Mouse (Mus musculus) kidney, adult 2 months (tissue): ENCODE data around the gene Fbxo40. TPM values are rescaled to one million over a fixed set of nuclear protein-coding genes. Genes with fewer than 3 reads are reported as not detected.

Experiments
- DNase-seq: peaks from one replicate; pipeline ENCODE4 v3.0.0; 2021
- H3K27ac ChIP-seq: fragments of 200-500 bp; 2 replicates; pipeline ENCODE4 v1.5.1; 2012; ENCODE audit warnings: low read depth, low read length, control low read depth, inconsistent platforms; ENCODE audit not compliant: insufficient read depth
- H3K27me3 ChIP-seq: fragments of 200-500 bp; replicated peaks from 2 replicates; pipeline ENCODE4 v1.6.1; 2012; ENCODE audit warnings: mild to moderate bottlenecking, moderate library complexity, low read length, inconsistent platforms; ENCODE audit not compliant: control insufficient read depth, insufficient read depth
- H3K36me3 ChIP-seq: fragments of 200-500 bp; 2 replicates; pipeline ENCODE4 v1.6.1; 2012; ENCODE audit warnings: mild to moderate bottlenecking, moderate library complexity, low read length, inconsistent platforms; ENCODE audit not compliant: control insufficient read depth, insufficient read depth
- H3K4me1 ChIP-seq: fragments of 200-500 bp; 2 replicates; pipeline ENCODE4 v1.6.1; 2011; ENCODE audit warnings: low read length; ENCODE audit not compliant: control insufficient read depth, insufficient read depth
- H3K4me3 ChIP-seq: fragments of 200-500 bp; 2 replicates; pipeline ENCODE4 v1.5.1; 2011; ENCODE audit warnings: mild to moderate bottlenecking, low read depth, low read length, control low read depth; ENCODE audit not compliant: insufficient read depth
- CTCF ChIP-seq: fragments of 200-500 bp; conservative IDR thresholded peaks from 2 replicates; pipeline ENCODE4 v1.5.1; 2011; ENCODE audit warnings: low read depth, mild to moderate bottlenecking, control low read depth, low read length, moderate library complexity, mixed read lengths; ENCODE audit not compliant: insufficient read depth, insufficient read length
- POLR2A ChIP-seq: fragments of 200-500 bp; IDR thresholded peaks from one replicate; pipeline ENCODE4 v1.6.1; 2011; ENCODE audit warnings: low read depth, low read length, control low read depth
- WGBS: fragments of 180-500 bp; shearing (Covaris S2); methylation state at CpG from one replicate; pipeline ENCODE4 v1.1.7; 2018; 5-methylcytosine and 5-hydroxymethylcytosine counted together
- polyA plus RNA-seq: library from polyadenylated mRNA; depleted of rRNA; stranded (reverse); fragments of >200 nt; gene quantifications from 2 replicates; pipeline ENCODE4 v1.2.3, GENCODE M21; 2012

Fbxo40 gene
- polyA plus RNA-seq, 1 experiment: 9.4 TPM

- Histone ChIP-seq H3K27me3 (no peaks in the 10 kb centered on the region), H3K4me3 (no peak overlapping the region), H3K27ac (no peak overlapping the region), H3K36me3 (no peaks in the 10 kb centered on the region), H3K4me1 (peaks cover 3% of the 10 kb centered on the region; the same call in 1 of the 2 replicates)
- TF ChIP-seq POLR2A (no peak), CTCF (peak; percentile 25; the same call in 1 of the 2 replicates)
- WGBS: 29% methylated on average over 4 of the region's 4 CpGs
- peak; percentile 68 for DNase-seq
Measured at GRCm38 (mm10) chr16:37010370-37010769, 20.1 kb upstream of the Fbxo40 start.

- TF ChIP-seq POLR2A (no peak), CTCF (no peak)
- Histone ChIP-seq H3K36me3 (no peaks in the 10 kb centered on the region), H3K27me3 (no peaks in the 10 kb centered on the region), H3K4me3 (no peak overlapping the region), H3K27ac (no peak overlapping the region), H3K4me1 (peaks cover 3% of the 10 kb centered on the region; the same call in 1 of the 2 replicates)
- 62% methylated on average over 6 of the region's 6 CpGs for WGBS
- DNase-seq: no peak
Measured at GRCm38 (mm10) chr16:37009262-37009661, 19.0 kb upstream of the Fbxo40 start.

GRCm38 (mm10) chr16:36999366-36999972, 9.2 kb upstream of the Fbxo40 start:
- no peak for TF ChIP-seq POLR2A
- no peak for TF ChIP-seq CTCF
- 83% methylated on average over 9 of the region's 9 CpGs for whole genome bisulfite sequencing
- H3K4me1 ChIP-seq: no peaks in the 10 kb centered on the region
- no peak overlapping the region for H3K27ac ChIP-seq
- H3K36me3 ChIP-seq: no peaks in the 10 kb centered on the region
- no peak overlapping the region for H3K4me3 ChIP-seq
- no peaks in the 10 kb centered on the region for H3K27me3 ChIP-seq
- no peak for DNase-seq

GRCm38 (mm10) chr16:36997650-36998049, 7.4 kb upstream of the Fbxo40 start:
- no peak overlapping the region for H3K4me3 ChIP-seq
- WGBS: 79% methylated on average over 6 of the region's 6 CpGs
- no peaks in the 10 kb centered on the region for H3K4me1 ChIP-seq
- H3K27ac ChIP-seq: no peak overlapping the region
- H3K27me3 ChIP-seq: no peaks in the 10 kb centered on the region
- DNase-seq: no peak
- TF ChIP-seq CTCF (no peak), POLR2A (no peak)
- H3K36me3 ChIP-seq: no peaks in the 10 kb centered on the region

GRCm38 (mm10) chr16:36989493-36989892, 774 bp downstream of the Fbxo40 start:
- peak; percentile 74 for DNase-seq
- H3K27me3 ChIP-seq: no peaks in the 10 kb centered on the region
- peak overlapping the region; percentile 64 for H3K4me3 ChIP-seq
- peak overlapping the region; percentile 89 for H3K27ac ChIP-seq
- peaks cover 6% of the 10 kb centered on the region; the same call in 1 of the 2 replicates for H3K4me1 ChIP-seq
- no peak for TF ChIP-seq CTCF
- no peak for TF ChIP-seq POLR2A
- WGBS: 21% methylated on average over 8 of the region's 8 CpGs
- no peaks in the 10 kb centered on the region for H3K36me3 ChIP-seq

- Histone ChIP-seq H3K27ac (peak overlapping the region; percentile 88), H3K4me1 (peaks cover 6% of the 10 kb centered on the region; the same call in 1 of the 2 replicates), H3K4me3 (no peak overlapping the region), H3K27me3 (no peaks in the 10 kb centered on the region), H3K36me3 (no peaks in the 10 kb centered on the region)
- no peak for TF ChIP-seq POLR2A
- TF ChIP-seq CTCF: no peak
- DNase-seq: peak; percentile 86
Measured at GRCm38 (mm10) chr16:36988066-36988465, 2.2 kb downstream of the Fbxo40 start.

GRCm38 (mm10) chr16:36987399-36987798, 2.9 kb downstream of the Fbxo40 start:
- Histone ChIP-seq H3K36me3 (no peaks in the 10 kb centered on the region), H3K27ac (peak overlapping the region; percentile 74), H3K4me1 (peaks cover 6% of the 10 kb centered on the region; the same call in 1 of the 2 replicates), H3K27me3 (no peaks in the 10 kb centered on the region), H3K4me3 (no peak overlapping the region)
- 57% methylated on average over 2 of the region's 2 CpGs for WGBS
- DNase-seq: peak; percentile 9
- no peak for TF ChIP-seq POLR2A
- no peak for TF ChIP-seq CTCF
